Mouse (Mus musculus) bone marrow macrophage, adult 2 months (primary cell): ENCODE data around the gene Efhd2.

Source experiments
- CTCF ChIP-seq: IDR thresholded peaks from 2 replicates; pipeline ENCODE4 v1.5.1; 2012; ENCODE audit warnings: low read depth, mild to moderate bottlenecking, low read length, moderate library complexity
- POLR2A ChIP-seq: IDR thresholded peaks from 2 replicates; pipeline ENCODE4 v1.6.1; 2012; ENCODE audit warnings: mild to moderate bottlenecking, low read depth, low read length, borderline replicate concordance

GRCm38 (mm10) chr4:141917735-141918419, 43.2 kb upstream of the Efhd2 start:
- TF ChIP-seq POLR2A (no peak), CTCF (no peak)
